In the genomic region with DNA sequence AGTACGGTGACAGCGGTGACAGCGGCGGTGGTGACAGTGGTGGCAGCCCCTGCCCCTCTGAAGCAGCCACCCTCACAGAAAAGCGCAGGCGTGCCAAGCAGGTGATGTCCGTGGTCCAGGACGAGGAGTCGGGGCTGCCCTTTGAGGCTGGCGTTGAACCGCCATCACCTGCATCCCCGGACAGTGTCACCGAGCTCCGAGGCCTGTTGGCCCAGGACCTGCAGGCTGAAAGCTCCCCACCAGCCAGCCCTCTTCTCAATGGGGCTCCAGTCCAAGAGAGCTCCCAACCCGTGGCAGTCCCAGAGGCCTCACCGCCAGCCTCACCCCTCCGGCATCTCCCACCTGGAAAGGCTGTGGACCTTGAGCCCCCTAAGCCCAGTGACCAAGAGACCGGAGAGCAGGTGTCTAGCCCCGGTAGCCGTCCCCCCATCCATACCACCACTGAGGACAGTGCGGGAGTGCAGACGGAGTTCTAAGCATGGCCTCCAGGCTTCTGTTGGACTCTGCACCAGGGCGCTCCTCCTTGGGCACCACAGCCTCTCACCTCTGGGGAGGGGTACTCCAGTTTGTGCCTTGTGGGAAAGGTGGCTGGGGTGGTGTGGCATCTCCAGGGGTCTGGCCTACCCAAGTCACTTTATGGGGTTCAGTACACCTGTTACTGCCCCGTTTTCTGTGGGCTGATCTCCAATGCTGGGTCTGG, we compare ENCODE assay signal across 10 mouse cellular contexts.
"Had no signal": no experiment of that assay in that cellular context is flagged by ENCODE, and none has a peak within 500 bp of the region (broad histone marks: within the 10 kb centered on the region; RNA-seq: fewer than 3 reads in every experiment).

No protein-coding gene starts in this region.

- H3K27ac ChIP-seq: limb, embryonic 13.5 days; liver, embryonic 14.5 days; midbrain, embryonic 10.5 days; midbrain, embryonic 15.5 days had no signal

- H3K4me3 ChIP-seq: limb, embryonic 13.5 days; midbrain, embryonic 10.5 days; midbrain, embryonic 15.5 days had no signal

- DNase-seq: kidney, adult 8-10 months; kidney, postnatal 25 days; layer of hippocampus, adult 9-11 months; lung, adult 18-20 months; right cerebral cortex, adult 18-20 months; right cerebral cortex, postnatal 25 days had no signal

- H3K9me3 ChIP-seq: limb, embryonic 13.5 days; midbrain, embryonic 10.5 days; midbrain, embryonic 15.5 days had no signal

- H3K4me2 ChIP-seq: limb, embryonic 13.5 days; midbrain, embryonic 15.5 days had no signal

- H3K27me3 ChIP-seq: limb, embryonic 13.5 days; midbrain, embryonic 15.5 days had no signal

- ATAC-seq: midbrain, embryonic 15.5 days had no signal

- H3K9ac ChIP-seq: limb, embryonic 13.5 days; liver, embryonic 14.5 days; midbrain, embryonic 15.5 days had no signal
